Mouse (Mus musculus): ENCODE measurements around the gene Idua.
A peak's percentile ranks its signal among the peaks of the same experiment; 100 is the strongest.
"Not testable (repeated sequence)": the region's sequence is repeated elsewhere in the genome, so short reads cannot be mapped to it uniquely, and the experiment has no call there.

The Idua gene

DNA sequence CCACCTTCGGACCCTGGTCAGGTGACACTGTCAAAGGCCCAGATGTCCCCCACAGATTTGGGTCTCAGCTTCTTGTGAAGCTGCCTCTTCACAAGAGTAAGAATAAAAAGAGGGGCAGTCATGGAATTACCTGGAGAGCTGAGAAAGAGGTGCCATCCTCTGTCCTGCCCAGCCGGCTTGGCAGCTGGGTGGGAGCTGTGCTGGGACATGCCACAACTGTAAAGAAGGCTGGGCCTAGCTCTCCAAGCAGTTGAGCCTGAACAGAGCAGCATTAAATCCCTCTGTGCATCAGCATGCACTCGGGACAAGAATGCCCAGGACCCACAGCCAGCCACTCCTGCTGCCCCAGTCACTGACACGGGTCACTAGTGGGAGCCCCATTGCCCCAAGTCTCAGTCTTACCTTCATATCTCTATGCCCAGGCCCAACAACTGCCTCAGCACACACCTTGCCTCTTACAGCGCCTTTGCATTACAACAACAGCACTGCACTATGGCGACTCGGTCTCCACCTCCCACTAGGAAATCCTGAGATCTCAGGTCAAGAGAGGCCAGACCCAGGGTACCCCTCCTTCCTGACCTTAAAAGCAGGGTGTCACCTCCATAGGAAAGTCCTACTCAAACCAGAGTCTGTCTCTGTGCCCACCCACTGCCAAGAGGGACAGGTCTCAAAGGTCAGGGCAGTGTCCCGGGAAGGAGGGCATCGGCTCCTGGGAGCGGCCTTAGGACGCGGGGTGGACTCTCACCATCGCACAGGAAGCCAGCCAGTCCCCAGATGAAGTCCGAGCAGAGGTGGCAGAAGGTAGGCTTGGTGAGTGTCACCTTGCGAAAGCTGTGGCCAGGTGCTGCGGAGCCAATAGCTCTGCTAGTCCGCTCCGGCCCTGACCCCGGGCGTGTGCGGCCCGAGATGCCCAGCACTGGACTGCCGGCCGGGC, at the start of gene Idua:
Idua (plus strand) TSS at position 634 of the 934 bp plus-strand sequence.
- no peak for DNase-seq (ENCODE audit: low read depth, low spot score)

DNA sequence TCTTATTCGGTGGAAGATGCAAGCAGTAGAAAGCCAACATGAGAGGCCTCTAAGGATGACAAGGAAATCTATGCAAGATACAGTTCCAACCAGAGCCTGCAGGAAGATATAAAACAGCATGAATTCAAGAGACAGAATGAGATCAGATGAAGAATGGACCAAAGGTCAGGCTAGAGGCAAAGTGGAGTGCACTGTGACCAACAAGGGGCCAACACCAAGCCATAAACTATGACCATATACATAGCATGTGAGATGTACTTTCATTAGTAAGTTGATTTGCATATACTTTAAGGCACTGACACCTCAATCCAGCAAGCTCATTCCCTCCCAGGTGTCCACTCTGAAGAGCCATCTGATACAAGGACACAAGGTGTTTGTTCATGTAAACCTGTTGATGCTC, 49.7 kb upstream of the Idua start:
- DNase-seq (ENCODE audit: low read depth, low spot score): no peak

DNA sequence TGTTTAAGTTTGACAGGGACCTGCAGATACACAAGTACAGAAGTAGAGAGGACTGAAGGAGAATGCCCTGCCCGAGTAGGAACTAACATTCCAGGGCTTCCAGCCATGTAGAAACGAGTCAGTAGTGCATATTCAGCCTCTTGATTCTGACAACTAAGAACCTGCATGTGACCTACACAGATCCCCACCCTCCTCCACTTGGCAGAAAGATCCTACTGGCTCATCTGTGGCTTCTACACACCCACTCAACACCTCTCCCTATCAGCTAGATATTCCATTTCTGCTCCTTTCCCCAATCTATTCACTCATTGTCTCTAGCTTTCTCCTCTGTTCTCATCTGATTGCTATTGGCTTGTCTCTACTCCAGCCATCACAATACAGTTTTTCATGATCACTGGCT, 38.3 kb upstream of the Idua start:
- no peak for DNase-seq (ENCODE audit: low read depth, low spot score)

DNA sequence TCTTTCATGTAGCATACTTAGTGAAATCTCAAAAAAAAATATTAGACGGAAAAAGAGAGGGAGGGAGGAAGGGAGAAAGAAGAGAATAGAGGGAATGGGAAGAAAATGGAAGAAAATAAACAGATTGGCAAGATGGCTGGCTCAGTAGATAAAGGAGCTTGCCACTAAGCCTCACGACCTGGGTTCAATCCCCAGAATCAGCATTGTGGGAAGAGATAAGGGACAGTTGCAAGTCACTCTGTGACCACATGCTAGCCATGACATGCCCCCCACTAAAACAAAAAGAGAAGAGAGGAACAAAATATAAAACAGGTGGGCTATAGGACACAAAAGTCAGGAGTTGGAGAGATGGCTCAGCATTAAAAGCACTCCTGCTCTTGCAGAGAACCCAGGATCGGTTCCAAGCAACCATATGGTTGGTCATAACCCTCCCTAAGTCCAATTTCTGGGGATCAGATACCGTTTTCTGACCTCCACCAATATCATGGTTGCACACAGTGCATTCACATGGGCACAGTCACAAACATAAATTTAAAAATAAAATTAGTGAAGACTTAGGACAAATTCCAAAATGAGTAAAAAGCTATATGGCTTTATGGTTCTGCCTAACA, 34.0 kb upstream of the Idua start:
- no peak for DNase-seq (ENCODE audit: low read depth, low spot score)

DNA sequence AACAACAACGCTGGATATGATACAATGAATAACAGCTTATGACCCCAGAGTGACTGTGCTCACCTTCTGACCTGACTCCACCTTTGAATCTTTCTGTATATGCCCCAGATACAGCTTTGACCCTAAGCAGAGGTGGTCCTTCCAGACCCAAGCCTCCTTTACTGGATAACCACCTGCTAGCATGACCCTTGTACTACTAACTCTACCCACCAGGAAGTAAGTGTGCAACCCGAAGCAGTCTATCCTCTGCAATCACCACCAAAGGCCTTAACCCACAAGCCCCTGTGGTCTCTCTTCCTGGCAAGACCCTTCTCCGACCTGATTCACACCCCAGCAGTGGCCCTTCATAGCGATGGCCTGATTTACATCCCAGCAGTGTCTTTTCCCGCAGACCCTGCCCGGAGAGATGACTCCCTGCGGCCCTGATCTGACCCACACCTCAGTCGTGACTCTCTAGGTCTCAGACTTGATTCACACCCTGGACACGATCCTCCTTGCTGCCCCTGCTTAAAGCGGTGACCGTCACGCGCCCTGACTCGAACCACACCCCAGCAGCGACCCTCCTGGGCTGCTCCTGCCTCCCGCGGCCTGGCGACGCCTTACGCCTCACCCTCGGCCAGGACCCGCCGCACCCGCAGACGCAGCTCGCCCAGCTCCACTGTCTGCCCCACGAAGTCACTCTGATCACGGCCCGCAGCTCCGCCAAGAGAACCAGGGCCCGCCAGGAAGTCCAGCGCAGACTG, 31.1 kb upstream of the Idua start:
- DNase-seq (ENCODE audit: low read depth, low spot score): peak; percentile 52

DNA sequence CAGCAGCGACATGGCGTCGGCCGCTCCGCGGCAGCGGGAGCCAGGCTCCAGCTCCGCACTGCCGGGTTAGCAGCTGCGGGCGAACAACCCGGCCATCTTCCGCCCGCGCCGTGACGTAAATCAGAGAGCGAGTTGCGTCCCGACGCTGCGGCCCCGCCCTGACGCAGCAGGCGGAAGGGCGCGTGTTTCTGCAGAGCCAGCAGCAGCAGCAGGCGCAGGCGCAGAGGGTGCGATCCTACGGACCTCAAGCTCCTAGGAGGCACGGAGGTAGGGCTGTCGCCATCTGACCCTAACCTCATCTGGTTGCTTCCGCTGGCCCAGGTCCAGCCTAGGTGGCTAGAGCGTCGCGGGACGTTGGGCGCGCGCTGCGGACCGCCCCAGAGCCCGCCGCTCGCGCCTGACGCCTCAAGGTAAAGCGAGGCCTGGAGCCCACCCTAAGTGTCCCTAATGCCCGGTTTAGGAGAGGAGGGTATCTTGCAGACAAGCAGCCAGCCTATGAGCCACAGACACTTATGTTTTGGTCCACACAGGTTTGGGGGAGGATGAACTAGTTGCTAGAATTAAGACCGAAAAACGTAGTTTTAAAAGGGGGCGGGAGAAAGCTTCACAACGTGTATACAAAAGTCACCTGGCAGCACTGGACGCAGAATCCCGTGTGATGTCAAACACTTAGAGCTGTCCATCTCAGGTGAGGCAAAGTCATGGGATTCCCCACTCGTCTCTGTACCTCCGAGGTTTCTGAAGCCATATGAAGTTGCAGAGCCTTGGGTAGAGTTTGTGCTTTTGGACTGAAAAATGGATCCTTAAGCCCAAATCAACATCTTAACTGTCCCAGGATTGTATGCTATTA, 30.3 kb upstream of the Idua start, which contains the start of the genes Gak and Tmem175:
Gak (minus strand) TSS at position 122 of the 850 bp plus-strand sequence.
Tmem175 (plus strand) TSS at position 137 of the 850 bp plus-strand sequence.
- peak; percentile 98 for DNase-seq (ENCODE audit: low read depth, low spot score)

DNA sequence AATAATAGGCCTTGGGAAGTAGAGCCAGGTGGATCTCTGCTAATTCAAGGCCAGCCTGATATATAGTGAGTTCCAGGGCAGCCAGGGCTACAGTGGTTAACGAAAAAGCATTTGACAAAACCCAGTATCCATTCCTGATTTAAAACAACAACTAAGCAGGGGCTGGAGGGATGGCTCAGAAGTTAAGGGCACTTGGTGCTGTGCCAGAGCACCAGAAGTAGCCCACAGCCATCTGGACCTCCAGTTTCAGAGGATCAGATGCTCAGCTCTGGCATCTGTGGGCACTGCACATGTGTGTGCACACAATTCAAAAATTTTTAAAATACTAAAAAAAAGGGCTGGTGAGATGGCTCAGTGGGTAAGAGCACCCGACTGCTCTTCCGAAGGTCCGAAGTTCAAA, 26.5 kb upstream of the Idua start:
- DNase-seq (ENCODE audit: low read depth, low spot score): no peak

DNA sequence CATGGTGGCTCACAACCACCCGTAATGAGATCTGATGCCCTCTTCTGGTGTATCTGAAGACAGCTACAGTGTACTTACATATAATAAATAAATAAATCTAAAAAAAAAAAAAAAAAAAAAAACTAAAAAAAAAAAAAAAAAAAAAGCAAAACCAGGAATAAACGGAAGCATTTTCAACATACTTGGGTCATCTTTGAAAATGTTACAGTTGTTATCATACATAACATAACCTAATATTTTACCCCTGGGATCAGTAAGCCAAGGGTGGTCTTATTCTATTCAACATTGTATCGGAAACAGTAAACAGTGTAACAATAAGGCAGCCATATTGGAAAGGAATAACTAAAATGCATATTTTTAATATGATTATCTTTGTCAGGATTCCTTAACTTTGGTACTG, 26.0 kb upstream of the Idua start:
- DNase-seq (ENCODE audit: low read depth, low spot score): not testable (repeated sequence)

DNA sequence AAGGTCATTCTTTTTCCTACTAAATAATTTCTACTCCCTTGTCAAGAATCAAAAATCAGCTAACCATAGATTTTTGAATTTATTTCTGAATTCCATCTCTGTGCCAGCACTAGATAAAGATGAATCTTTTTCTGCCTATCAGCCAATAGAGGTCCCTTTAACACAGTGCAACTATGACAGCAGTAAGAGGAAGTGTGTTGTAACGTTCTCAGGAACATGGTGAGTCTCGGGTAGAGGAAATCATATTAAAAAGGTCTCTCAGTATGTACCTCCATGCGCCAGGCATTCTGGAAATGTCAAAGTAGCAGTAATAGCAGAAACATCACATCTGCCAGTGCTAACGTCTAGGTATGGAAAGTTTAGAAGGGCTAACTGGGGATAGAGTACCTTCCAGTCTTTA, 24.0 kb upstream of the Idua start:
- no peak for DNase-seq (ENCODE audit: low read depth, low spot score)

DNA sequence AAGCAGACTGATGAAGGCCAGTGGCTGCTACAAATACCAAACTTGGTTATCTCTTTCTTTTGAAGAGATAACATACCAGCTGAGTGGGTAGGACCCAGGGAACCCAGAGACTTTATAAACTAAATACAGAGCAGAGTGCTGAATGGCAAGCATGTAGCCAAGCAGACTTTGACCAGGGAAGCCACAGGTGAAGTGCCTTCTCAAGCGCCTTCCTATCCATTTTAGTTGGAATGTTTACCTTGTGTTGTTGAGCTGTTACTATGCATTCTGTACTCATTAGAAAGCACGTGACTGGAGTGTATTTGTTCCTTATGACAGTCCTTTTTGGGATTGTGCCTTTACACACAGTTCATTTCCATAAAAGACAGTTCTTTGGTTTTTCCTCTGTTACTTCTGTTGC, 16.5 kb upstream of the Idua start:
- DNase-seq (ENCODE audit: low read depth, low spot score): no peak

DNA sequence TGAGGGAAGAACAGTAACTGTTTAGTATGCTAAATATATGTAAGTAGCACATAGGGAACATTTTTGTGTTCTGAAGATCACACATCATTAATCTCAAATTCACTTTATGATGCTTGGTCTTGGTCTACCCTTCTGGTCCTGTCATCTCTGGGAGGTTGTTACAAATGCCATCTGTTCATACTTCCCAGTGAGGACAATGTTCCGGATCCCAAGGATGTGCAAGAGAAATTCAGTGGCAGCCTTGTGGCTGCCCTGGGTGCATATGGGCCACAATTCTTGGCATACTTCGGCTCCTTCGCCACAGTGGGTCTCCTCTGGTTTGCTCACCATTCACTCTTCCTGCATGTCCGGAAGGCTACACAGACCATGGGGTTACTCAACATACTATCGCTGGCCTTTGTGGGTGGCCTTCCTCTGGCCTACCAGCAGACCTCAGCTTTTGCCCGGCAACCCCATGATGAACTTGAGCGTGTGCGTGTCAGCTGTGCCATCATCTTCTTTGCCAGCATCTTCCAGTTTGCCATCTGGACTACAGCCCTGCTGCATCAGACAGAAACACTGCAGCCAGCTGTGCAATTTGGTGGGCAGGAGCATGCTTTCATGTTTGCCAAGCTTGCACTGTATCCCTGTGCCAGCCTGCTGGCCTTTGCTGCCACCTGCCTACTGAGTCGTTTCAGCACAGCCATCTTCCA, 14.3 kb upstream of the Idua start:
- no peak for DNase-seq (ENCODE audit: low read depth, low spot score)

DNA sequence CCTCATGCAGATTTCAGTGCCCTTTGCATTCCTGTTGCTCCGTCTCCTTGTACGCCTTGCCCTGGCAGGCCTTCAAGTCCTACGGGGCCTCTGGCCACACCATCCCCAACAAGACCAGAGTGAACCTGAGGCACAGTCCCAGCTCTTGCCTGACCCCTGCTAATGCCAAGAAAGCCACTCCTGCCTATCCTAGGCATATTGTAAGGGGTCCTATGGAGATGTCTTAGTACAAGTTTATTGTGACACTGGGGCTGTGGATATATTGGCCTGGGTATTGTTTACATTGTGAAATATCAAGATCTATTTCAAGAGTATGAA, 13.8 kb upstream of the Idua start:
- no peak for DNase-seq (ENCODE audit: low read depth, low spot score)

DNA sequence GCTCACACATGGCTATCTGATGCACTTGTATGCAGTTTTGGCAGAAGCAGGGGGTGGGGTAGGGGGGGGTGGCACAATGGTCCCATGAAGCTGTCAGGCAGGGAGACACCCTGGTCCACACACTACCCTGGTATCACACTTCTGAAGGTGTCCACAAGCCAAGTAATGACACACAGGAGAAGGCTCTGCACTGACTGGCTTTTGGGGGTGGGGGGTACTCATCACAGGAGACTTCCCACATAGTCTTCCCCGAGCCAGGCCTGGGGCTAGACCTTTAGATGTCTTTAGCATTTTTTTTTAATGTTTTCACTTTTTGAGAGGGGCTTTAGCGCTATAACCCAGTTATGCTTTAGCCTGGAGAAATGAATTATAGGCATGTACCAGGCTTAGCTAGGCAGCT, 12.8 kb upstream of the Idua start:
- DNase-seq (ENCODE audit: low read depth, low spot score): no peak

DNA sequence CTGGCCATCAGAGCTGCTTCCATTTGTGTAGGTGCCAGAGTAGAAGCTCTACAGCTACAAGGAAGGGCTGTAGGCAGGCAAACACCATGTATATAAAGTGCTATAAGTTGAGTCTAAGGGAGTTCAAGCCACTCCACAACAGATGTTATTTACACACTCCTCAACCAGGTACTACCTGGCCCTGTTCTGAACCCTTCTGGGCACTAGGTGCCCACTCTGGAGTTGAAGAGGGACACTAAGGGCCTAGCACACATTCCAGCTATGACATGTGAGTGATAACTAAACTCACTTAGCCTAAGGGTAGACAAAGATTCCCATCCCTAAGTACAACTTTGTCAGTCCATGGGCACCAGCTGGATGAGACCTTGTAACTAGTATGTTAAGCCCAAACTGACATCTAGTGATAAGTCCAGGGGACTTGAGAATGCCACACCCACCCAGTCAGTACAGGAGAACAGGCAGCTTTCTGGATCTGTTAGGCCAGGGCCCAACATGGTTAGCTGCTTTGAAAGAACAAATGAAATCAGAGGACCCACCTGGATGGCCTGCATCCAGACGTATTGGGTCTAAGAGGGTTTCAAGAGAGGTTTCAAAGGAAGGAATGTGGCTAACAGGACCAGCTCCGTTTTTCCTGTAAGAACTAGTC, 12.2 kb upstream of the Idua start:
- DNase-seq (ENCODE audit: low read depth, low spot score): no peak

DNA sequence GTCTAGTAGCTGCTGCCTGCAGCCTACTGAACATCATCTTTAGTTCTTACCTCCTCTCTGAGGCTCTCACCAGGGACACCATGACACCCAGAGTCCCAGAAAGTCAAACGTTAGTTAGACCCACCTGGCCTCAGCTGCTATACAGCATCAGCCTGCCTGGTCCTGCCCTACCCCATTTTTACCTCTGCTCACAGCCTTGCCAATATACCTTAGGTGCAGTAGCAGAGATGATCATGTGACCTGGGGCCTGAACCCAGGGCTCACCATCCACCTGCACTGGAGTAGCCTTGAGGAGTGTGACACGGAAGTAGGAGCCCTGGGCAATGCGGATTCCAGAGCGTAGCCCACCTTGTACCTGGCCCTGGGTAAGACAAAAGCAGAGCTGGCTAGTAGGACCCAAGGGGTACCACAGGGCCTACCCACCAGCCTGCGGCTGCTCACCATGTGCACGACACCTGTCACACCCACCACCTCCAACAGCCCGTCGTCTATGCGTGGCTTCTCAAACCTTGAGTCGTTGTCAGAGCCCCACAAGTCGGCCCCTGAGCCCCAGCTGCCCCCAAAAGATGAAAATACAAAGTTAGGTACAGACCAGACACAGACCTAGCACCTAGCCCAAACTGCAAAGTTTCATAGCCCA, 11.1 kb upstream of the Idua start:
- no peak for DNase-seq (ENCODE audit: low read depth, low spot score)

DNA sequence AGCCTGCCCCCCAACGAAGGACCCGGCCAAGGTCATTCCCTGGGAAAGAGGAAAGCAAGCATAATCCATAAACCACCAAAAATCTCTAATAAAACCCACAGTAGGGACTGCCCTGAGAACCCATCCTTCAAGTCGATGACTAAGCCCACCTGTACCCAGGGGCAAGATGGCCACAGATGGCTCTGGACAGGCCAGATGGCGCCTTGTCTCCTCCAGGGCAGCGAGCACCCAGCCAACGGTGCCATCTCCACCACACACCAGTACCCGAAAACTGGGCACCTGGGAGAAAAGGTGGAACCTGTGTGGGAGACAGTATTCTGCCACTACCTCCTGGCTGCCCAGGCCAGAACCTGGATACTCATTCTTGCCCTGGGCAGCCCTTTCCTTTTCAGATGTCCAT, 9.8 kb upstream of the Idua start:
- no peak for DNase-seq (ENCODE audit: low read depth, low spot score)

DNA sequence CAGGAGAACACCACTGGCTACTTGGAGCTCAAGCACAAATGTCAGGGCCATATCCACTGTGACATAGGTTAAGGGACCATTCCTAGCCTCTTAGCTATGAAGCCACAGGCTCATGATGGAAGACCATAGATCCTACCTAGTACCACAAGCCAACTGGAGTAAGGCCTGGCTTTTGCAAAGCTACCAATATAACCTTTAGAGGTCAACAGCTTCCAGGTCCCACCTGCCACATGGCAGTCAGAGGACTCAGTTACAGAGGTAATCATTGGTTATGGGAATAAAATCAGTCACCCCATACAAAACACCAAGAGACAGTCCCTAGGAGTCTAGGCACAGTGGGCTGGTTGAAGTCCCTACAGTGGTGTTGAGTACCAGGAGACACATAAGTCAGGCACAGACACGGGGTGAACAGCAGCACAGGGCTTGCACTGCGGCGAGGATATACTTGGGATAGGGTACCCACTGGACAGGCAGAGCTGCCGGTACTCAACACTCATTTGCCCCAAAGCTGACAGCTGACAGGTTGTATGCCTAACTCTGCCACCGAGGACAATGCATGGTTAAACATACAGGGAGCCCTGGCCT, 8.9 kb upstream of the Idua start:
- no peak for DNase-seq (ENCODE audit: low read depth, low spot score)

DNA sequence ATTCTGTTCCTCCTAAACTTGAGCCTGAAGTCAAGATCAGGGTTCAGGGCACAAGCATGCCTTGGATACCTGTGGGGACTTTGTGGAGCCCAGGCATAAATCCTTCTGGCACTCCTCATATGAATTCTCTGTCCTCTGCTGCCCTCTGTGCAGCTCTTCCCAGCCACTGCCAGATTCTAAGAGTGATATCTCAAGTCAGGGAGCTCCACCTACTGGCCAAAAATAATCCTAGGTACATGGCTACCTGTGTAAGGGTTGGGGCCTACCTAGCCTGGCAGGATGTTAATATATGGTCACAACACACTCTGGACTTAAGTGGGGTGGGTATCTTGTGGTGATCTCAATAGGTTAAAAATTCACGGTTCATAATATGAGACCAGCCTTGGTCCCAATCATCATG, 8.3 kb upstream of the Idua start:
- peak; percentile 84 for DNase-seq (ENCODE audit: low read depth, low spot score)

DNA sequence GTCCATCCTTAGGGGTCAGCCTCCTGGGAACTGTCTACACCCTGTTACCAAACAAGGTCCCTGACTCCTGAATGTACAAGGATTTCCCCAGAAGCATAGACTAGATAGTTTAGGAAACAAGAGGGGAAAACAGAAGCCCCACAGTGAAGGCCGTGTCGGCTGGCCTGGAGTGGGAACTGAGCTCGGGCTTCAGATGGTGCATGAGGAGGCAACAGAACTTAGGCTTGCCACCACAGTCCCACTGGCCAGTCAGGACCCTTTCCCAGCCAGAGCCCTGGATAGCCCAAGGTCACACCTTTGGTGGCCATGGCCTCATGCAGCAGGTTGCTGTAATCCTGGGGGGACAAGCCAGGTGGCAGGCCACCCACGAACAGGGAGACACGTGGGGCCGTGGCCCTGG, 6.8 kb upstream of the Idua start:
- DNase-seq (ENCODE audit: low read depth, low spot score): no peak
